Mouse (Mus musculus): ENCODE results near the gene Gm15217. TPM values are rescaled to one million over a fixed set of nuclear protein-coding genes. Genes with fewer than 3 reads are reported as not detected.

The Gm15217 gene
- polyA plus RNA-seq, 1 experiment from 2014 or later, result not detected

DNA sequence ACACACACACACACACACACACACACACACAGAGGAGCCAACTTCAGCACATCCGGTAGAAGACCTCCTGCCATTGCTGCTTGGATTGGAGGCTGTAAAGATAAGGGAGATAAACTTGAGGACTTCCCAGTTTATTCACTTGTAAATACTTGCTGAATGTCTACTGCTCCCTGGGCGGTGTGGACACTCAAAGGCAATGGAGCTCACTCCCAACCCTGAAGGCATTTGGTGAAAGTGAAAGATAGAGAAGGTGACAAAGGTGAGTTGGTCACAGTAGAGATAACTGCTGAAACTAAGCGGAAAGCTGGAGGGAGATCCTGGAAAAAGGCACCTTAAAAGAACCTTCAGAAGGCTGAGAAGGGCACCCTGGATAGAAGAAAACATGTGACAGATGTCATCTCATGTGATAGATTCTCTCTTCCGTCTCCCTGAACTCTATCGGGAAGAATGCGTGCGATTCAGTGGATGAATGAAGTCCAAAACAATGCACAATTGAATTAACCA lies 33.3 kb downstream of the Gm15217 start:
- no peak overlapping the region for H3K4me2 ChIP-seq (ENCODE audit: low read depth, low read length)
- no peak overlapping the region for H3K27ac ChIP-seq (ENCODE audit: low read length)
- no peaks in the 10 kb centered on the region for H3K36me3 ChIP-seq (ENCODE audit: control insufficient read depth, insufficient read depth)
- peaks cover 4% of the 10 kb centered on the region for H3K9me3 ChIP-seq (replicated peaks; ENCODE audit: control insufficient read depth, low read length)
- no peak overlapping the region for H3K4me3 ChIP-seq (ENCODE audit: low read length)
- no peak for ATAC-seq (replicated peaks; ENCODE audit: extremely low read depth, insufficient read depth, low FRiP score)
- 63% methylated on average over 7 of the region's 7 CpGs for WGBS
- H3K27me3 ChIP-seq (ENCODE audit: control insufficient read depth, insufficient read depth, low read length), result no peaks in the 10 kb centered on the region
- no peak overlapping the region for H3K9ac ChIP-seq (ENCODE audit: low read length)
- no peaks in the 10 kb centered on the region for H3K4me1 ChIP-seq (ENCODE audit: control insufficient read depth, insufficient read depth, low read length)

DNA sequence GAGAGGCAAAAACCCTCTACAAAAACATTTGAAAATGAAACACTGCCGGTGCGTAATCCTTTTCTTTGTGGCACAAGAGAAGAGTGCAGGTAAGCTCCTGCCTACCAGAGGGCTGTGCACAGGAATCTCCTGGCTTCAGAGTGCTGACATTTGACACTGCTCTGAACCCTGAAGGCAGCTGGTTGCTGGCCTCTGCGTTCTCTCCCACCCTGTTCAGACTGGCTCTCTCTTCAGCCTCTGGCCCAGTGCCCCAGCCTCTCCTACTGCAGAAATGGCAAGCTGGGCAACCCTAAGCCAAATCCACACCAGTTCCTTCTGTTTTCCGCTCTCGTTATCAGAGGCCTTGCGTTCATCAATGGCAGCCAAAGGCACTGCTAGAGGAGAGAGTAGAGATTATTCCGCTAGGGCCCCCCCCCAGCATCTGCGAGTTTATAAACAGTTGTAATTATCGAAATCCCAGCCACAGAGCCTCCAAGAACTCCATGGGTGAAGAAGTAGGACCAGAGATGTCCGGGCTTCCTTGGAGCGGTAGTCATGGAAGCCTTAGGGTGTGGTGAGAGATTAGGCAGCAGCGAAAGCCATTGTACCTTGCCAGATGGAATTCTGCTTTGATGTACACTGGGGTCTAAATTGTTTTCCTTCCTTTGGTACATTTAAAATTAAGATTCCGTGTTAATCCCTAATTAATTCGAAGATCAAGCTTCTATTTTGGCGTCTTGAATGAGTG lies 39.3 kb downstream of the Gm15217 start:
- H3K36me3 ChIP-seq (ENCODE audit: control insufficient read depth, insufficient read depth), result no peaks in the 10 kb centered on the region
- H3K4me2 ChIP-seq (ENCODE audit: low read depth, low read length), result no peak overlapping the region
- H3K4me1 ChIP-seq (ENCODE audit: control insufficient read depth, insufficient read depth, low read length), result no peaks in the 10 kb centered on the region
- peaks cover 4% of the 10 kb centered on the region for H3K9me3 ChIP-seq (replicated peaks; ENCODE audit: control insufficient read depth, low read length)
- 74% methylated on average over 15 of the region's 15 CpGs for whole genome bisulfite sequencing
- H3K4me3 ChIP-seq (ENCODE audit: low read length), result no peak overlapping the region
- no peak overlapping the region for H3K9ac ChIP-seq (ENCODE audit: low read length)
- no peaks in the 10 kb centered on the region for H3K27me3 ChIP-seq (ENCODE audit: control insufficient read depth, insufficient read depth, low read length)
- no peak overlapping the region for H3K27ac ChIP-seq (ENCODE audit: low read length)
- ATAC-seq (replicated peaks; ENCODE audit: extremely low read depth, insufficient read depth, low FRiP score), result no peak

DNA sequence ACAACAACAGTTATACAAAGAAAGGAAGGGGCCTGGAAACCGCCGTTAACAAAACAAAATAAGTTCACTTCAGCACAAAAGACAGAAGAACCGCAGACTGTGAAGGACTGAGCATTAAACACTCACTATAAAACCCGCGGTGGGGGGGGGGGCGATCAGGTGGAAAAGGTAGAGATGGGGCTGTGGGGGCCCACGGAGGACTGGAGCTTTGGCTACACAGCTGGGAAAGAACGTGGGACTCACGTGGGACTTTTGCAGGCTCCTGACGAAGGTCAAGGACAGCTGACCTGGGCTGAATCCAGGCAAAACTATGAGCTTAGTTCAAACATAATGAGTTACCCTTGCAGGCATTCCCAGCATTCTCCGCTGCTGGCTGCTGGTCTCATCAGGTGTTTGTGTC lies 40.1 kb downstream of the Gm15217 start:
- Histone ChIP-seq H3K4me1 (ENCODE audit: control insufficient read depth, insufficient read depth, low read length) (no peaks in the 10 kb centered on the region), H3K9me3 (replicated peaks; ENCODE audit: control insufficient read depth, low read length) (peaks cover 4% of the 10 kb centered on the region), H3K27ac (ENCODE audit: low read length) (no peak overlapping the region), H3K4me2 (ENCODE audit: low read depth, low read length) (no peak overlapping the region), H3K4me3 (ENCODE audit: low read length) (no peak overlapping the region), H3K27me3 (ENCODE audit: control insufficient read depth, insufficient read depth, low read length) (no peaks in the 10 kb centered on the region), H3K9ac (ENCODE audit: low read length) (no peak overlapping the region), H3K36me3 (ENCODE audit: control insufficient read depth, insufficient read depth) (no peaks in the 10 kb centered on the region)
- WGBS, result 66% methylated on average over 11 of the region's 11 CpGs
- ATAC-seq (replicated peaks; ENCODE audit: extremely low read depth, insufficient read depth, low FRiP score), result no peak

DNA sequence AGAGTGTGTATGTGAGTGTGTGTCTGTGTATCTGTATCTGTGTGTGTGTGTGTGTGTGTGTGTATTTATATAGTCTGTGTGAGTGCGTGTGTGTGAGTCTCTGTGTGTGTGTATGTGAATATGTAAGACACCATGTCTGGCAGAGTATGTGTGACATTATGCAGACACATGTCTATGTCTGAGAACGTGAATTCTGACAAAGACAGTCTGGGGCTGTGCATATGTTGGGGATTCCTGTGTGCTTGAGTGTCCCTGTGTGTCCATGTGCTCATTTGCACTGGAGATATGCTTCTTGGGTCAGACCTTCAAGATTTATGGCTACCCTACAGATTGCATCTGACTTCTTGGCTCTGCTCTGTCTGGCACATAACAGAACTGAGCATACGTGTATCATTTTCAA lies 42.6 kb downstream of the Gm15217 start:
- WGBS, result 73% methylated on average over 3 of the region's 3 CpGs

DNA sequence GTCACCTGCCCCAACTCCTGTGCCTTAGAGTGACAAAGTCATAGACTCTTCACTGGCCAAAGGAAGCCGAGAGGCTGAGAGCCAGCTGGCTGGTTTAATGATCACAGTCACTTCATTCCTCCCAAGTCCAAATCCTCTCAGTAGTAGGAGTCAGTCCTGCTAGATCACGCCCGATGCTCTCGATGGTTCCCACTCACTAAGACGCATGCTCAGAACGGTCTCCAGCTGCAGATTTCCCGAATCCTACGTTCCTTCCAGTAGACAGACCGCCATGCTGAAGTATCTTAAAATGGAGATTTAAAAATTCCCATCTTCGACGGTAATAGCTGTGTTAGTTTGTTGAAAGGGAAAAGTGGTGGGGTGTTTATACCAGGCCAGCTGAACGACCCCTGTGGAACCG lies 48.0 kb downstream of the Gm15217 start:
- Histone ChIP-seq H3K4me2 (ENCODE audit: low read depth, low read length) (no peak overlapping the region), H3K9me3 (replicated peaks; ENCODE audit: control insufficient read depth, low read length) (no peaks in the 10 kb centered on the region), H3K9ac (ENCODE audit: low read length) (no peak overlapping the region), H3K4me1 (ENCODE audit: control insufficient read depth, insufficient read depth, low read length) (no peaks in the 10 kb centered on the region), H3K27me3 (ENCODE audit: control insufficient read depth, insufficient read depth, low read length) (no peaks in the 10 kb centered on the region), H3K36me3 (ENCODE audit: control insufficient read depth, insufficient read depth) (no peaks in the 10 kb centered on the region), H3K27ac (ENCODE audit: low read length) (no peak overlapping the region), H3K4me3 (ENCODE audit: low read length) (no peak overlapping the region)
- ATAC-seq (replicated peaks; ENCODE audit: extremely low read depth, insufficient read depth, low FRiP score), result no peak
- WGBS, result 90% methylated on average over 13 of the region's 13 CpGs

More for the DNA sequence above, 42.6 kb downstream of the Gm15217 start:
- Histone ChIP-seq H3K36me3 (ENCODE audit: control insufficient read depth, insufficient read depth) (no peaks in the 10 kb centered on the region), H3K27me3 (ENCODE audit: control insufficient read depth, insufficient read depth, low read length) (no peaks in the 10 kb centered on the region), H3K4me1 (ENCODE audit: control insufficient read depth, insufficient read depth, low read length) (no peaks in the 10 kb centered on the region), H3K9me3 (replicated peaks; ENCODE audit: control insufficient read depth, low read length) (no peaks in the 10 kb centered on the region), H3K4me3 (ENCODE audit: low read length) (no peak overlapping the region), H3K27ac (ENCODE audit: low read length) (no peak overlapping the region), H3K9ac (ENCODE audit: low read length) (no peak overlapping the region), H3K4me2 (ENCODE audit: low read depth, low read length) (no peak overlapping the region)
- ATAC-seq (replicated peaks; ENCODE audit: extremely low read depth, insufficient read depth, low FRiP score), result no peak

DNA sequence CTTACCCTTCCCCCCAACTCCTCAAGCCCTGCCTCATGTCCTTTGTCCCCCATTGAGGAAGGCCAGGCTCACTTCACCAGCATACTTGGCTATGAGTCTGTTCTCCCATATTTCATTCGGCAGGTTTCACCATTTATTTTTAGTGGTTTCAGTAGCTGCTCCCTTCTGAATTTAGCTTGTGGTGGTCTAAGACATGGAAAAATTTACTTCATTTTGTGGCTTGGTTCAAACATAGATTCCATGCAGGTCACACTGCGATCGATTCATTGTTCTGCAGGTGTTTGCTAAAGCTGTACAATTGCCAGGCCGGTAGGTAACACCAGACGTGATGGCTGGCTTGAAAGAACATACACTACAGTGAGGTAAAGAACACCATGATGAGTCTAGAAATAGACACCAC lies 51.0 kb downstream of the Gm15217 start:
- WGBS, result 91% methylated on average over 5 of the region's 5 CpGs
- ATAC-seq (replicated peaks; ENCODE audit: extremely low read depth, insufficient read depth, low FRiP score), result no peak
- H3K4me1 ChIP-seq (ENCODE audit: control insufficient read depth, insufficient read depth, low read length), result no peaks in the 10 kb centered on the region

More for the DNA sequence above, 51.0 kb downstream of the Gm15217 start:
- H3K36me3 ChIP-seq (ENCODE audit: control insufficient read depth, insufficient read depth), result no peaks in the 10 kb centered on the region
- H3K4me2 ChIP-seq (ENCODE audit: low read depth, low read length), result no peak overlapping the region
- no peaks in the 10 kb centered on the region for H3K27me3 ChIP-seq (ENCODE audit: control insufficient read depth, insufficient read depth, low read length)
- no peak overlapping the region for H3K27ac ChIP-seq (ENCODE audit: low read length)
- H3K9me3 ChIP-seq (replicated peaks; ENCODE audit: control insufficient read depth, low read length), result no peaks in the 10 kb centered on the region
- no peak overlapping the region for H3K4me3 ChIP-seq (ENCODE audit: low read length)
- H3K9ac ChIP-seq (ENCODE audit: low read length), result no peak overlapping the region

Other genes with a start within 250 kb of the Gm15217 start
- gene Bmp4, start 11.3 kb downstream of the Gm15217 start, polyA plus RNA-seq (2015; fragmentation: Nextera tagmentation; extraction: Ambion mirVana), result 14.0 and 21.6 TPM in 2 replicates